Mouse (Mus musculus) C2C12 (cell line): ENCODE measurements at regions not wholly inside any gene's neighbourhood (a gene's known extent, or its start where the extent isn't known, plus 50 kb on each side); places are given as distances from the start of the nearest gene placed in this dataset.

Experiments
- CEBPB ChIP-seq: IDR thresholded peaks from one replicate; pipeline ENCODE4 v1.6.1; 2011; ENCODE audit warnings: low read depth, mild to moderate bottlenecking, control low read depth, moderate library complexity
- CTCF ChIP-seq: IDR thresholded peaks from one replicate; pipeline ENCODE4 v1.5.1; 2011; ENCODE audit not compliant: control insufficient read depth, insufficient read depth, insufficient read length
- MYOG ChIP-seq: IDR thresholded peaks from one replicate; pipeline ENCODE4 v1.6.1; 2011; ENCODE audit not compliant: control insufficient read depth, insufficient read length; ENCODE audit errors: extremely low read depth
- USF1 ChIP-seq: IDR thresholded peaks from one replicate; pipeline ENCODE4 v1.6.1; 2011; ENCODE audit warnings: low read depth, mild to moderate bottlenecking, control low read depth, moderate library complexity

DNA sequence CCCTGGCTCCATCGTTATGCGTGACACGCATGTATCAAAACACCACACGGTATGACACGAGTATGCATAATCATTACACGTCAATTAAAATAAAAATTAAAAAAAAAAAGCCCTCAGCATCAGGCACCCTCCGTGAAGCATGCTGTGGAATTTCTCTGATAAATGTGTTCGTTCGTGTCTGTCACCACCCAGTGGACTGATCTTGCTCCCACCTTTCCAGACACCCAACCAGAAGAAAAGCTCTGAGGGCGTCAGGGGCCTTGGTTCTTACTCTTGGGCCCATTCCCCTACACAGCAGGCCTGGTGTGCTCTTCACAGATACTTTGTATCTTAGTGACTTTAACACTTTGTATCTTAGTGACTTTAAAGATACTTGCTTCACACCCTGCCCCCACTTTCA lies 200.5 kb downstream of the Cryba4 start:
- TF ChIP-seq CTCF (no peak), MYOG (no peak), USF1 (no peak), CEBPB (no peak)
